Mouse (Mus musculus): ENCODE results near the gene Tle6. TPM values are rescaled to one million over a fixed set of nuclear protein-coding genes. Genes with fewer than 3 reads are reported as not detected.

The Tle6 gene
- polyA plus RNA-seq, 1 experiment from 2014 or later = 30.7 TPM

DNA sequence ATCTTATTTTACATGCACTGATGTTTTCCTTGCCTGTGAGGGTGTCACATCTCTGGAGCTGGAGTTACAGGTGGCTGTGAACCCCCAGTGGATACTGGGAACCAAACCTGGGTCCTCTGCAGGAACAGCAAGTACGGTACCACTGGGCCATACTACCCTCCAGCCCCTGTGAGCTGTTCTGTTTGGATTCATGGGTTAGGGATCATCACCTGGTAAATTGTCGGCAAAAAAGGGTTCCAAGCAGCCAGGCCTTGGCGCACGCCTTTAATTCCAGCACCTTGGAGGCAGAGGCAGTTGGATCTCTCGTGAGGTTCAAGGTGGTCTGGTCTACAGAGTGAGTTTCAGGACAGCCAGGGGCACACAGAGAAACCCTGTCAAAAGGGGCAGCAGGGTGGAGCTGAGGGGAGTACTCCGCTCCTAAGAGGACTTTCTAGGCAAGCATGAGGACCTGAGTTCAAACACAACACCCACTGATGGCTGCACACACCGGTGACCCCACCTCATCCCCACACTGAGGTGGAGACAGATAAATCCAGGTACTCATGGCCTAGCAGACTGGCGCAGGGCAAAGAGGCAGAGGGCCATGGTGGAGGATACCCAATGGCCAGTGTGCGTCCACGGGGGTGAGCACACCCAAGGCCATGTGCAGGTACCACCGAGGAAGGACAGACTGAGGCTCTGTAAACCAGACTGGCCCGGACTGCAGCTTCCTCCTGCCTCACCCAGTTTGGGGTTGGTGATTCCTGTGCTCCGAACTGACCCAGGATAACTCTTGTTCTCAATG lies 53.9 kb downstream of the Tle6 start:
- H3K27me3 ChIP-seq (ENCODE audit: control insufficient read depth, insufficient read depth, low read length) = no peaks in the 10 kb centered on the region
- no peaks in the 10 kb centered on the region for H3K9me3 ChIP-seq (ENCODE audit: control insufficient read depth, low read length)
- H3K27ac ChIP-seq (replicated peaks in 1 of 2; ENCODE audit: control insufficient read depth in 1 of 2, insufficient read depth in 1 of 2, low read depth in 2 of 2, low read length in 2 of 2) = no peak overlapping the region
- 88% methylated on average over 13 of the region's 13 CpGs for WGBS
- no peaks in the 10 kb centered on the region for H3K36me3 ChIP-seq (ENCODE audit: control insufficient read depth, insufficient read depth, low read length)
- ATAC-seq (ENCODE audit: insufficient number of reproducible peaks, insufficient read depth, low FRiP score, low read depth) = no peak
- H3K4me2 ChIP-seq (ENCODE audit: low read length) = no peak overlapping the region
- H3K4me1 ChIP-seq (ENCODE audit: control insufficient read depth in 2 of 2, insufficient read depth in 2 of 2, low read length in 2 of 2) = peaks cover 18 to 27% of the 10 kb centered on the region in 2 experiments
- H3K4me3 ChIP-seq (ENCODE audit: control insufficient read depth in 1 of 2, insufficient read depth in 1 of 2, low read depth in 1 of 2, low read length in 2 of 2) = no peak overlapping the region
- H3K9ac ChIP-seq (ENCODE audit: low read length) = peak overlapping the region; percentile 40; the same call in 1 of the 2 replicates

DNA sequence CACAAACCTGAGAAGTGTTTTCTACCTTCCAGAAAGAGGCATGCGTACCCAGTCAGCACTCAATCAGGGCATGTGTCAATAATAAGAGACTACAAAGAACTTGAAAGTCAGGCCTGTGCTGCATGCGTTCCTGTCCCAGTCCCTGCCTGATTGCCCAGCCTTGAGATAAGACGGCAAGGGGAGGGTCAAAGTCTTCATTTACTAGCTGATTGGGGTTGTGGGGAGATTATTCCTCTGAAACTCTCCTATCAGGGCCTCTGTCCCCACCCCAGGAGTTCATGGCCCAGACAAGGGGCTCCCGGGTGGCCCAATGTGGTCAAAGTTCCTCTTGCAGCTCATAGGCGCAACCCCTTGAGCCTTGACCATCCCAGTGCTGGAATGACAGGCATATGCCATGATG lies 54.5 kb downstream of the Tle6 start:
- Histone ChIP-seq H3K4me2 (ENCODE audit: low read length) (no peak overlapping the region), H3K9me3 (ENCODE audit: control insufficient read depth, low read length) (no peaks in the 10 kb centered on the region), H3K4me1 (ENCODE audit: control insufficient read depth in 2 of 2, insufficient read depth in 2 of 2, low read length in 2 of 2) (peaks cover 20 to 33% of the 10 kb centered on the region in 2 experiments), H3K9ac (ENCODE audit: low read length) (peak overlapping the region; percentile 40), H3K27ac (replicated peaks in 1 of 2; ENCODE audit: control insufficient read depth in 1 of 2, insufficient read depth in 1 of 2, low read depth in 2 of 2, low read length in 2 of 2) (no peak overlapping the region), H3K4me3 (ENCODE audit: control insufficient read depth in 1 of 2, insufficient read depth in 1 of 2, low read depth in 1 of 2, low read length in 2 of 2) (no peak overlapping the region), H3K27me3 (ENCODE audit: control insufficient read depth, insufficient read depth, low read length) (no peaks in the 10 kb centered on the region), H3K36me3 (ENCODE audit: control insufficient read depth, insufficient read depth, low read length) (no peaks in the 10 kb centered on the region)
- WGBS = 57% methylated on average over 5 of the region's 5 CpGs
- no peak for ATAC-seq (ENCODE audit: insufficient number of reproducible peaks, insufficient read depth, low FRiP score, low read depth)

DNA sequence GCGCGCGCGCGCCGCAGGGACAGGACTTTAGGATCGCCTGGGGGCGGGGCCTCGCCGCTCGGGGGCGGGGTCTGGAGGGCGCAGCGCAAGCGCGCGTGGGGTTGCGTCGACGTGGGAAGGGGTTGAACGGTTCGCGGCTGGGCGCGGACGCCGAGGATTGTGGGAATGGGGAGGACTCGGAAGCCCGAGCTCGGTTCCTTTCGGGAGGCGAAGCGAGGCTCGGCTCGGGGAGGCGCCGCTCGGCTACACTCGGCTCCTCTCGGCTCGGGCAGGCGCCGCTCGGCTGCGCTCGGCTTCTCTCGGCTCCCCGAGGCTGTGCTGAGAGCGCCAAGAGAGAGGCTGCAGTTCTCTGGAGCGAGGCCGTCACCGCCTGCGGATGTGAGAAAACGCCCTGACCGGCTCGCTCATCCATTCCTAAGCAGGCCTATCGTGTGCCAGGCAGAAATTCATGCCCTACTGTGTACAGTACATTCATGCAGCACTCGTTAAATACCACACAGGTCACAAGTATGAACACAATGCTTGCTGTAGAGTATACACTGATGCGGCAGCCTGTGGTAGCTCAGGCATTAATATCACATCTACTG lies 55.6 kb downstream of the Tle6 start, which contains the start of gene Gna11:
Gna11 (minus strand) TSS at position 30 of the 587 bp plus-strand sequence.
- no peaks in the 10 kb centered on the region for H3K36me3 ChIP-seq (ENCODE audit: control insufficient read depth, insufficient read depth, low read length)
- WGBS = 2% methylated on average over 56 of the region's 59 CpGs

DNA sequence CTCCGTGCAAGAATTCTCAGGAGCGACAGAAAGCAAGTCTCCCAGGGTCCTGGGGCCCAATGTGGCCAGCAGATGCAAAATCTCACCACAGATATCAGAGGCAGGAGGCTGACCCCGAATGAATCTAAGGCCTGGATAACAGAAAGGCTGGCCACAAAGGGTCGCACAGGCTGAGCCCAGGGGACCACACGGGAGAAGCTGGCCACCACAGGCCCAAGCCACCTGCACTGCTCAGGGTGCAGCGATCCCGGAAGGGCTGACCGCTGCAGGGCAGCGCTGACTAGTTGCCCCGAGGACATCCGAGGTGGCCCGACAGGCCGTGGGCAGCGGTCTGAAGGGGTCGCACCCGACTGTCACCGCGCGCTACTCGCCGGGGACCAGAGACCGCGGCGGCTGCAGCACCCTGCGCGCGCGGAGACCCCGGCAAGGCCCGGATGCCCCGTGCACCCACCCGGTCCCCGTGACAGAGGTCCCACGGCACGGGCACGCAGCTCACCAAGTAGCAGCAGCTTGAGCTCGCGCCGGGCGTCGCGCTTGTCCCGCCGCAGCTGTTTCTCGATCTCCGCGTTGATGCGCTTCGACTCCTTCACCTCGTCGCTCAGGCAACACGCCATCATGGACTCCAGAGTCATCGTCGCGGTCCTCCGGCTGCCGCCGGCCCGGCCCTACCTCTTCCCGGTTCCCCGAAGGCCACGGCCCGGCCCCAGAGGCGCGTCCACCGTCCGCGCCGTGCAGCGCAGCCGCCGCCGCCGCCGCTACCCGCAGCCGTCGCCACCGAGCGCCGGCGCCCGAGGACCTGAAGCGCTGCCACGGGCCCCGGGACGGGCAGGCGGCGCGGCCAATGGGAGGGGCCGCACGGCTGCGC lies 56.3 kb downstream of the Tle6 start:
- H3K36me3 ChIP-seq (ENCODE audit: control insufficient read depth, insufficient read depth, low read length) = no peaks in the 10 kb centered on the region
- under 1% methylated on average over 91 of the region's 93 CpGs for WGBS
- ATAC-seq (ENCODE audit: insufficient number of reproducible peaks, insufficient read depth, low FRiP score, low read depth) = no peak
- H3K27me3 ChIP-seq (ENCODE audit: control insufficient read depth, insufficient read depth, low read length) = no peaks in the 10 kb centered on the region
- H3K9me3 ChIP-seq (ENCODE audit: control insufficient read depth, low read length) = no peaks in the 10 kb centered on the region
- H3K4me2 ChIP-seq (ENCODE audit: low read length) = peak overlapping the region; percentile 98
- H3K9ac ChIP-seq (ENCODE audit: low read length) = peak overlapping the region; percentile 93
- peaks cover 20 to 34% of the 10 kb centered on the region in 2 experiments for H3K4me1 ChIP-seq (ENCODE audit: control insufficient read depth in 2 of 2, insufficient read depth in 2 of 2, low read length in 2 of 2)
- peak overlapping the region in 1 of 2 experiments; percentile 75; a peak in 3 of 4 replicates for H3K27ac ChIP-seq (replicated peaks in 1 of 2; ENCODE audit: control insufficient read depth in 1 of 2, insufficient read depth in 1 of 2, low read depth in 2 of 2, low read length in 2 of 2)
- peak overlapping the region; percentile 80 to 97 for H3K4me3 ChIP-seq (ENCODE audit: control insufficient read depth in 1 of 2, insufficient read depth in 1 of 2, low read depth in 1 of 2, low read length in 2 of 2)

More for the DNA sequence above, 55.6 kb downstream of the Tle6 start, which contains the start of gene Gna11:
- Histone ChIP-seq H3K4me1 (ENCODE audit: control insufficient read depth in 2 of 2, insufficient read depth in 2 of 2, low read length in 2 of 2) (peaks cover 20 to 34% of the 10 kb centered on the region in 2 experiments), H3K27me3 (ENCODE audit: control insufficient read depth, insufficient read depth, low read length) (no peaks in the 10 kb centered on the region), H3K9me3 (ENCODE audit: control insufficient read depth, low read length) (no peaks in the 10 kb centered on the region), H3K9ac (ENCODE audit: low read length) (peak within 1 kb of the TSS; percentile 93), H3K27ac (replicated peaks in 1 of 2; ENCODE audit: control insufficient read depth in 1 of 2, insufficient read depth in 1 of 2, low read depth in 2 of 2, low read length in 2 of 2) (peak within 1 kb of the TSS; percentile 58 to 75), H3K4me2 (ENCODE audit: low read length) (peak within 1 kb of the TSS; percentile 98), H3K4me3 (ENCODE audit: control insufficient read depth in 1 of 2, insufficient read depth in 1 of 2, low read depth in 1 of 2, low read length in 2 of 2) (peak within 1 kb of the TSS; percentile 80 to 97)
- ATAC-seq (ENCODE audit: insufficient number of reproducible peaks, insufficient read depth, low FRiP score, low read depth) = peak; percentile 96

DNA sequence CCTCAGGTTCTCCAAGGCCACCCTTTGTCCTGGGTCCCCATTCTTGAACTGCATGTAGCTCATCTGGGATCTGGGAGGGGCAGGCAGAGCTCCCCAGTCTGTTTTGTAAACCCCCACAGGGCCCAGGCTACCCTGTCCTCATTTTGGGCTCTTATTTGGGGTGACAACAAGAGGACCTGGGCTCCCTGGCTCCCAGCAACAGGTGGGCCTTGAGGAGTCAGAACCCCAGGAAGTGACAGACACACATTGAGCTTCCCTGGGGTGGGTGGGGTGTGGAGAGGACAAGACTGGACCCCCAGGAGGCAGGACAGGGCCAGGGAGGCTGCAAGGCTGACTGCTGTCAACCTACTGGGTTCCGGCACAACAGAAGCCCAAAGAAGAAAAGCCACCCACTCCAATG lies 57.2 kb downstream of the Tle6 start:
- H3K9ac ChIP-seq (ENCODE audit: low read length) = peak overlapping the region; percentile 93
- 0 out of 2 replicates have a peak, but pooled peaks cover 4% of the 10 kb centered on the region for H3K36me3 ChIP-seq (ENCODE audit: control insufficient read depth, insufficient read depth, low read length)
- H3K4me3 ChIP-seq (ENCODE audit: control insufficient read depth in 1 of 2, insufficient read depth in 1 of 2, low read depth in 1 of 2, low read length in 2 of 2) = peak overlapping the region; percentile 80 to 97
- ATAC-seq (ENCODE audit: insufficient number of reproducible peaks, insufficient read depth, low FRiP score, low read depth) = no peak
- peak overlapping the region; percentile 98 for H3K4me2 ChIP-seq (ENCODE audit: low read length)
- WGBS = 77% methylated on average over 1 of the region's 1 CpGs
- H3K27me3 ChIP-seq (ENCODE audit: control insufficient read depth, insufficient read depth, low read length) = no peaks in the 10 kb centered on the region
- no peak overlapping the region for H3K27ac ChIP-seq (replicated peaks in 1 of 2; ENCODE audit: control insufficient read depth in 1 of 2, insufficient read depth in 1 of 2, low read depth in 2 of 2, low read length in 2 of 2)
- peaks cover 20 to 34% of the 10 kb centered on the region in 2 experiments for H3K4me1 ChIP-seq (ENCODE audit: control insufficient read depth in 2 of 2, insufficient read depth in 2 of 2, low read length in 2 of 2)
- H3K9me3 ChIP-seq (ENCODE audit: control insufficient read depth, low read length) = no peaks in the 10 kb centered on the region

DNA sequence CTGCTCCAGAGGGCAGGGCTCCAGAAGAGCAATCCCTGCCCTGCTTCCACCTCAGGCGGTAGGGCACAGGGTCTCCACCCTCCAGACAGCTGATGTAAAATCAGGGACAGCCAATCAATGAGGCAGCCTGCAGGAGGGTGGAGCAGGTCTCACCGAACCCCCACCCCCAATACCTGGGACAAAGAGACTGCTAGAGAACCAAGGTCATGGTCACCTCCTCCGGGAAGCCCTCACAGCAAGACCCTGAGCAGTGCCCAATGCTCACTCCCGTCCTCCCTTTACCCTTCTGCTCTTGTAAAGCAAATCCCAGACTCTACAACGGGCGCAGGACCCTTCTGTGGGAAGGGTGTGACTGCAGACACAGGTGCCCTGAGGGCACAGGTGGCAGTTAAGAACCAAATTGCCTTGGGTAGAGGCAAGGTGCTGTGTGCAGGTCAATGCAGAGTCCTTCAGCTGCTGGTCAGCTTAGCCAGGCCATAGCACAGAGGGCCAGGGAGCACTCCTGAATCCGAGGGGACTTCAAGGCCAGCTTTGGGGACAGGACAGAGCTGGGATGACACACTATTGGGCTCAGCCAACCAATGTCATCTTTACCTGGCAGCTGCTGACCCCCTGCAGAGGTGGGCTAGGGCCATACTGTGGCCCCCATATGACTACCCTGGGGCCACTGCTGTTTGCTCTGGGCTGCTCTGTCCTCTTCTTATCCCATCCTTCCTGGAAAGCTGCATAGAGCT lies 58.0 kb downstream of the Tle6 start:
- Histone ChIP-seq H3K36me3 (ENCODE audit: control insufficient read depth, insufficient read depth, low read length) (0 out of 2 replicates have a peak, but pooled peaks cover 4% of the 10 kb centered on the region), H3K9ac (ENCODE audit: low read length) (peak overlapping the region; percentile 93), H3K27me3 (ENCODE audit: control insufficient read depth, insufficient read depth, low read length) (no peaks in the 10 kb centered on the region), H3K27ac (replicated peaks in 1 of 2; ENCODE audit: control insufficient read depth in 1 of 2, insufficient read depth in 1 of 2, low read depth in 2 of 2, low read length in 2 of 2) (no peak overlapping the region), H3K4me2 (ENCODE audit: low read length) (peak overlapping the region; percentile 98), H3K9me3 (ENCODE audit: control insufficient read depth, low read length) (no peaks in the 10 kb centered on the region), H3K4me1 (ENCODE audit: control insufficient read depth in 2 of 2, insufficient read depth in 2 of 2, low read length in 2 of 2) (peaks cover 20 to 34% of the 10 kb centered on the region in 2 experiments), H3K4me3 (ENCODE audit: control insufficient read depth in 1 of 2, insufficient read depth in 1 of 2, low read depth in 1 of 2, low read length in 2 of 2) (no peak overlapping the region)
- ATAC-seq (ENCODE audit: insufficient number of reproducible peaks, insufficient read depth, low FRiP score, low read depth) = no peak
- 78% methylated on average over 7 of the region's 7 CpGs for WGBS

All from heart, embryonic 14.5 days (tissue).